Mouse (Mus musculus): ENCODE results near the gene Becn1.
A peak's percentile ranks its signal among the peaks of the same experiment; 100 is the strongest.
"Not testable (repeated sequence)": the region's sequence is repeated elsewhere in the genome, so short reads cannot be mapped to it uniquely, and the experiment has no call there.

The Becn1 gene

GRCm38 (mm10) chr11:101302004-101302798, at the start of gene Becn1:
Gene Becn1 (minus strand): TSS chr11:101302286.
- peak; percentile 96 for DNase-seq (ENCODE audit: low read depth, low spot score)

GRCm38 (mm10) chr11:101351721-101352111, 49.6 kb upstream of the Becn1 start:
- DNase-seq (ENCODE audit: low read depth, low spot score), result peak; percentile 48

GRCm38 (mm10) chr11:101351100-101351720, 49.1 kb upstream of the Becn1 start:
- DNase-seq (ENCODE audit: low read depth, low spot score), result no peak

- DNase-seq (ENCODE audit: low read depth, low spot score), result no peak
These were observed 47.1 kb upstream of the Becn1 start for GRCm38 (mm10) chr11:101349216-101349615.

GRCm38 (mm10) chr11:101348774-101349173, 46.7 kb upstream of the Becn1 start:
- DNase-seq (ENCODE audit: low read depth, low spot score), result no peak

- peak; percentile 22 for DNase-seq (ENCODE audit: low read depth, low spot score)
These were observed 45.1 kb upstream of the Becn1 start for GRCm38 (mm10) chr11:101347083-101347775.

- peak; percentile 17 for DNase-seq (ENCODE audit: low read depth, low spot score)
These were observed 36.2 kb upstream of the Becn1 start for GRCm38 (mm10) chr11:101338123-101338760.

- peak; percentile 13 for DNase-seq (ENCODE audit: low read depth, low spot score)
These were observed 33.6 kb upstream of the Becn1 start for GRCm38 (mm10) chr11:101335685-101336084.

- DNase-seq (ENCODE audit: low read depth, low spot score), result peak; percentile 53
These were observed 32.4 kb upstream of the Becn1 start for GRCm38 (mm10) chr11:101334516-101334915.

- peak; percentile 12 for DNase-seq (ENCODE audit: low read depth, low spot score)
These were observed 31.9 kb upstream of the Becn1 start for GRCm38 (mm10) chr11:101334023-101334422.

- DNase-seq (ENCODE audit: low read depth, low spot score), result no peak
These were observed 30.5 kb upstream of the Becn1 start for GRCm38 (mm10) chr11:101332537-101332936.

- DNase-seq (ENCODE audit: low read depth, low spot score), result not testable (repeated sequence)
These were observed 28.9 kb upstream of the Becn1 start for GRCm38 (mm10) chr11:101330961-101331360.

GRCm38 (mm10) chr11:101330371-101330924, 28.4 kb upstream of the Becn1 start, which contains the start of gene Aoc3:
Gene Aoc3 (plus strand): TSS chr11:101330605.
- no peak for DNase-seq (ENCODE audit: low read depth, low spot score)

GRCm38 (mm10) chr11:101328941-101329635, 27.0 kb upstream of the Becn1 start:
- DNase-seq (ENCODE audit: low read depth, low spot score), result no peak

GRCm38 (mm10) chr11:101327311-101327710, 25.2 kb upstream of the Becn1 start:
- no peak for DNase-seq (ENCODE audit: low read depth, low spot score)

GRCm38 (mm10) chr11:101326147-101326546, 24.1 kb upstream of the Becn1 start:
- DNase-seq (ENCODE audit: low read depth, low spot score), result no peak

- not testable (repeated sequence) for DNase-seq (ENCODE audit: low read depth, low spot score)
These were observed 23.1 kb upstream of the Becn1 start for GRCm38 (mm10) chr11:101325201-101325600.

- no peak for DNase-seq (ENCODE audit: low read depth, low spot score)
These were observed 22.7 kb upstream of the Becn1 start, which contains the start of gene Aoc2 for GRCm38 (mm10) chr11:101324763-101325162. Gene Aoc2 (plus strand): TSS chr11:101325063.

GRCm38 (mm10) chr11:101323609-101324008, 21.5 kb upstream of the Becn1 start:
- DNase-seq (ENCODE audit: low read depth, low spot score), result peak; percentile 39

- DNase-seq (ENCODE audit: low read depth, low spot score), result no peak
These were observed 14.4 kb upstream of the Becn1 start for GRCm38 (mm10) chr11:101316501-101316917.
